Mouse (Mus musculus): ENCODE measurements around the gene Stpg3. TPM values are rescaled to one million over a fixed set of nuclear protein-coding genes. Genes with fewer than 3 reads are reported as not detected.

The Stpg3 gene
- polyA plus RNA-seq, 1 experiment from 2014 or later, result not detected

- H3K27ac ChIP-seq, result peak overlapping the region; percentile 57
- no peaks in the 10 kb centered on the region for H3K36me3 ChIP-seq
- peak overlapping the region; percentile 40 for H3K9ac ChIP-seq
- peaks cover 38% of the 10 kb centered on the region for H3K4me1 ChIP-seq
- no peaks in the 10 kb centered on the region for H3K9me3 ChIP-seq
- peak overlapping the region; percentile 47 for H3K4me3 ChIP-seq
- ATAC-seq (ENCODE audit: insufficient number of reproducible peaks, low FRiP score, low TSS enrichment, low read depth), result 0 out of 2 replicates have a peak, but pooled peaks have one; percentile 26
- H3K27me3 ChIP-seq, result no peaks in the 10 kb centered on the region
- H3K4me2 ChIP-seq, result peak overlapping the region; percentile 89
- WGBS, result 2% methylated on average over 17 of the region's 41 CpGs
These were observed 46.3 kb downstream of the Stpg3 start for GRCm38 (mm10) chr2:25167919-25168664.

GRCm38 (mm10) chr2:25167481-25167880, 47.0 kb downstream of the Stpg3 start:
- H3K27ac ChIP-seq, result peak overlapping the region; percentile 57; the same call in 1 of the 2 replicates
- no peak for ATAC-seq (ENCODE audit: insufficient number of reproducible peaks, low FRiP score, low TSS enrichment, low read depth)
- WGBS, result 23% methylated on average over 4 of the region's 4 CpGs

More at GRCm38 (mm10) chr2:25167481-25167880, 47.0 kb downstream of the Stpg3 start:
- H3K4me1 ChIP-seq, result peaks cover 44% of the 10 kb centered on the region
- H3K36me3 ChIP-seq, result no peaks in the 10 kb centered on the region
- H3K9me3 ChIP-seq, result no peaks in the 10 kb centered on the region
- H3K9ac ChIP-seq, result no peak overlapping the region
- H3K4me3 ChIP-seq, result peak overlapping the region; percentile 47
- H3K27me3 ChIP-seq, result no peaks in the 10 kb centered on the region
- peak overlapping the region; percentile 89 for H3K4me2 ChIP-seq

Other genes with a start within 250 kb of the Stpg3 start
- 117 TPM in 2 replicates for gene Mrpl41, start 239.5 kb downstream of the Stpg3 start, polyA plus RNA-seq (2015; fragmentation: Nextera tagmentation; extraction: Ambion mirVana)
- gene Pnpla7, start 238.6 kb downstream of the Stpg3 start, polyA plus RNA-seq (2015; fragmentation: Nextera tagmentation; extraction: Ambion mirVana), result 7.1 and 7.2 TPM in 2 replicates
- gene Nsmf, start 160.3 kb downstream of the Stpg3 start, polyA plus RNA-seq (2015; fragmentation: Nextera tagmentation; extraction: Ambion mirVana), result 67.5 and 68.3 TPM in 2 replicates
- not detected in 2 replicates for gene Entpd8, start 134.3 kb downstream of the Stpg3 start, polyA plus RNA-seq (2015; fragmentation: Nextera tagmentation; extraction: Ambion mirVana)
- gene Noxa1, start 119.5 kb downstream of the Stpg3 start, polyA plus RNA-seq (2015; fragmentation: Nextera tagmentation; extraction: Ambion mirVana), result 0.18 TPM in 1 of 2 replicates, not detected in the other
- gene Nrarp, start 33.9 kb downstream of the Stpg3 start, polyA plus RNA-seq (2015; fragmentation: Nextera tagmentation; extraction: Ambion mirVana), result 28.5 and 33.5 TPM in 2 replicates
- 8.9 and 10.0 TPM in 2 replicates for gene Tor4a, start 17.8 kb downstream of the Stpg3 start, polyA plus RNA-seq (2015; fragmentation: Nextera tagmentation; extraction: Ambion mirVana)
- gene Nelfb, start 3.1 kb downstream of the Stpg3 start, polyA plus RNA-seq (2015; fragmentation: Nextera tagmentation; extraction: Ambion mirVana), result 114 and 117 TPM in 2 replicates
- gene Fam166a, start 4.1 kb upstream of the Stpg3 start, polyA plus RNA-seq (2015; fragmentation: Nextera tagmentation; extraction: Ambion mirVana), result 0.81 TPM in 1 of 2 replicates, not detected in the other
- gene Tubb4b, start 10.1 kb upstream of the Stpg3 start, polyA plus RNA-seq (2015; fragmentation: Nextera tagmentation; extraction: Ambion mirVana), result 554 and 617 TPM in 2 replicates
- gene Slc34a3, start 19.7 kb upstream of the Stpg3 start, polyA plus RNA-seq (2015; fragmentation: Nextera tagmentation; extraction: Ambion mirVana), result not detected in 2 replicates
- 0.57 and 0.58 TPM in 2 replicates for gene Rnf224, start 22.1 kb upstream of the Stpg3 start, polyA plus RNA-seq (2015; fragmentation: Nextera tagmentation; extraction: Ambion mirVana)
- 16.9 and 17.5 TPM in 2 replicates for gene Rnf208, start 27.6 kb upstream of the Stpg3 start, polyA plus RNA-seq (2015; fragmentation: Nextera tagmentation; extraction: Ambion mirVana)
- 83.9 and 100 TPM in 2 replicates for gene Cysrt1, start 27.8 kb upstream of the Stpg3 start, polyA plus RNA-seq (2015; fragmentation: Nextera tagmentation; extraction: Ambion mirVana)
- gene AL732309.1, start 32.2 kb upstream of the Stpg3 start, polyA plus RNA-seq (2015; fragmentation: Nextera tagmentation; extraction: Ambion mirVana), result 10.2 and 10.4 TPM in 2 replicates
- gene Tmem203, start 40.8 kb upstream of the Stpg3 start, polyA plus RNA-seq (2015; fragmentation: Nextera tagmentation; extraction: Ambion mirVana), result 21.4 and 24.2 TPM in 2 replicates
- gene Tprn, start 48.0 kb upstream of the Stpg3 start, polyA plus RNA-seq (2015; fragmentation: Nextera tagmentation; extraction: Ambion mirVana), result 8.5 and 8.6 TPM in 2 replicates
- gene Ssna1, start 57.8 kb upstream of the Stpg3 start, polyA plus RNA-seq (2015; fragmentation: Nextera tagmentation; extraction: Ambion mirVana), result 241 and 244 TPM in 2 replicates
- 136 and 140 TPM in 2 replicates for gene Anapc2, start 57.8 kb upstream of the Stpg3 start, polyA plus RNA-seq (2015; fragmentation: Nextera tagmentation; extraction: Ambion mirVana)
- not detected in 2 replicates for gene Tmem210, start 73.5 kb upstream of the Stpg3 start, polyA plus RNA-seq (2015; fragmentation: Nextera tagmentation; extraction: Ambion mirVana)
- 0.61 and 0.92 TPM in 2 replicates for gene Lrrc26, start 75.3 kb upstream of the Stpg3 start, polyA plus RNA-seq (2015; fragmentation: Nextera tagmentation; extraction: Ambion mirVana)
- gene Grin1, start 104.5 kb upstream of the Stpg3 start, polyA plus RNA-seq (2015; fragmentation: Nextera tagmentation; extraction: Ambion mirVana), result 0.71 and 0.87 TPM in 2 replicates
- 47.0 and 55.8 TPM in 2 replicates for gene Man1b1, start 117.7 kb upstream of the Stpg3 start, polyA plus RNA-seq (2015; fragmentation: Nextera tagmentation; extraction: Ambion mirVana)
- gene Dpp7, start 141.7 kb upstream of the Stpg3 start, polyA plus RNA-seq (2015; fragmentation: Nextera tagmentation; extraction: Ambion mirVana), result 24.0 and 25.1 TPM in 2 replicates
- 16.9 and 23.6 TPM in 2 replicates for gene Uap1l1, start 151.0 kb upstream of the Stpg3 start, polyA plus RNA-seq (2015; fragmentation: Nextera tagmentation; extraction: Ambion mirVana)
- 30.5 and 31.9 TPM in 2 replicates for gene Sapcd2, start 157.7 kb upstream of the Stpg3 start, polyA plus RNA-seq (2015; fragmentation: Nextera tagmentation; extraction: Ambion mirVana)
- 4.2 and 11.7 TPM in 2 replicates for gene Entpd2, start 181.2 kb upstream of the Stpg3 start, polyA plus RNA-seq (2015; fragmentation: Nextera tagmentation; extraction: Ambion mirVana)
- 51.7 and 54.3 TPM in 2 replicates for gene Npdc1, start 184.7 kb upstream of the Stpg3 start, polyA plus RNA-seq (2015; fragmentation: Nextera tagmentation; extraction: Ambion mirVana)
- gene Fut7, start 208.6 kb upstream of the Stpg3 start, polyA plus RNA-seq (2015; fragmentation: Nextera tagmentation; extraction: Ambion mirVana), result 0.18 TPM in 1 of 2 replicates, not detected in the other
- gene Abca2, start 214.1 kb upstream of the Stpg3 start, polyA plus RNA-seq (2015; fragmentation: Nextera tagmentation; extraction: Ambion mirVana), result 4.2 and 5.9 TPM in 2 replicates
- 99.3 and 111 TPM in 2 replicates for gene Clic3, start 242.2 kb upstream of the Stpg3 start, polyA plus RNA-seq (2015; fragmentation: Nextera tagmentation; extraction: Ambion mirVana)
- gene Paxx, start 246.5 kb upstream of the Stpg3 start, polyA plus RNA-seq (2015; fragmentation: Nextera tagmentation; extraction: Ambion mirVana), result 49.9 and 56.9 TPM in 2 replicates

Measured in limb, embryonic 15.5 days (tissue).